Comparison of ENCODE assay signal across 8 mouse cellular contexts in the genomic region with DNA sequence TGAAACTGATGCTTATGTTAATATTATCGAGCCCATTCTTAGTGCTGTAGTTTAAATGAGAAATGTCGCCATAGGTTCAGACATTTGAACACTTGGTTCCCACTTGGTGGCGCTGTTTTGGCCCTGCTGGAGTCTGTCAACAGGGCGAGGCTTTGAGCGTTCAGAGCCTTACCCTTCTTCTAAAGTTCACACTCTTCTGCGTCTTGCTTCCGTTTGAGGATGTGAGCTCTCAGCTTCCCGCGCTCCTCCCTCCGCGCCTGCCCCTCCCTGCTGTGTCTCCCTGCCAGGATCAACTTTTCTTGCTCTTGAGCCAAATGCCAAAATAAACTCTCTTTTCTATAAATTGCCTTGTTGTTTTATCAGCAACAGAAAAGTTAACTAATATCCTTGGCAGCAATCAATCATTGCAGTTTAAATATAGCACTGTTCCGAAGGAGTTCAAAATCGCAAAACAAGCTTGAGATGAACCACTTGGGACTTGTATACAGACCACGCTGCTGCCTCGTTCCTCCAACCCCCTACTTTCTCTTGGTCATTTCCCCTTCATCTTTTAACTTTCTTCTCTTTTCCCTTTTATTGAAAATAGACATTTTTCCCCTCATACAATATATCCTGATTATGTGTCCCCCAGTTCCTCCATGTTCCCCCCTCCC. TPM values are rescaled to one million over a fixed set of nuclear protein-coding genes. Genes with fewer than 3 reads are reported as not detected.
A peak's percentile ranks its signal among the peaks of the same experiment; 100 is the strongest.
DNase-seq lines count a peak whose midpoint lies in the region; ATAC-seq and TF ChIP-seq lines count a peak whose summit lies in the region.

No protein-coding gene starts in this region.

- peak; percentile 43 for DNase-seq in gastrocnemius, adult 18-20 months (ENCODE audit: low spot score)
- no peak for DNase-seq in gastrocnemius, postnatal 4 days (ENCODE audit: low spot score in 2 of 2)
- peak; percentile 8 for DNase-seq in brain, adult 2 months (ENCODE audit: low read depth, low spot score)
- DNase-seq in heart, postnatal 36 days: peak; percentile 29 to 35
- peak; percentile 87 for DNase-seq in lung, embryonic 14.5 days
- DNase-seq in layer of hippocampus, adult 9-11 months: no peak
- DNase-seq in forebrain, embryonic 11.5 days (ENCODE audit: low spot score): no peak

- no peaks in the 10 kb centered on the region for H3K36me3 ChIP-seq in lung, embryonic 14.5 days (ENCODE audit: insufficient read depth)
- H3K36me3 ChIP-seq in forebrain, embryonic 11.5 days (ENCODE audit: control insufficient read depth, insufficient read depth, low read length): no peaks in the 10 kb centered on the region

- H3K4me2 ChIP-seq in lung, embryonic 14.5 days: peak overlapping the region; percentile 1; the same call in 1 of the 2 replicates
- no peak overlapping the region for H3K4me2 ChIP-seq in forebrain, embryonic 11.5 days (ENCODE audit: low read depth, low read length, severe bottlenecking)

- TF ChIP-seq CTCF in lung, embryonic 14.5 days (IDR thresholded peaks at IDR 0.05; ENCODE audit: low read depth): peak; percentile 50

- no peaks in the 10 kb centered on the region for H3K9me3 ChIP-seq in lung, embryonic 14.5 days (ENCODE audit: low read depth, low read length)
- H3K9me3 ChIP-seq in forebrain, embryonic 11.5 days (ENCODE audit: control insufficient read depth, low read length): no peaks in the 10 kb centered on the region

- peak; percentile 95 for ATAC-seq in lung, embryonic 14.5 days (ENCODE audit: insufficient read depth)
- ATAC-seq in cerebellum, adult (ENCODE audit: insufficient number of reproducible peaks, low FRiP score, low TSS enrichment): no peak
- ATAC-seq in forebrain, embryonic 11.5 days (replicated peaks; ENCODE audit: low FRiP score): no peak

- intact Hi-C loops in heart, postnatal 36 days (cut with DNase I): no loop called here

- no peaks in the 10 kb centered on the region for H3K4me1 ChIP-seq in lung, embryonic 14.5 days (ENCODE audit: insufficient read depth)
- H3K4me1 ChIP-seq in forebrain, embryonic 11.5 days (replicated peaks; ENCODE audit: control insufficient read depth, insufficient read depth, low read length): no peaks in the 10 kb centered on the region

- H3K27me3 ChIP-seq in lung, embryonic 14.5 days (ENCODE audit: insufficient read depth, low read length): no peaks in the 10 kb centered on the region
- H3K27me3 ChIP-seq in forebrain, embryonic 11.5 days (ENCODE audit: control insufficient read depth, insufficient read depth, low read length): no peaks in the 10 kb centered on the region

- H3K27ac ChIP-seq in lung, embryonic 14.5 days (ENCODE audit: low read depth): no peak overlapping the region
- no peak overlapping the region for H3K27ac ChIP-seq in forebrain, embryonic 11.5 days (ENCODE audit: low read depth, low read length)

- no peak overlapping the region for H3K4me3 ChIP-seq in lung, embryonic 14.5 days (ENCODE audit: low read depth, low read length)
- H3K4me3 ChIP-seq in forebrain, embryonic 11.5 days (ENCODE audit: low read depth, low read length): no peak overlapping the region

- WGBS in lung, embryonic 14.5 days: 28% methylated on average over 15 of the region's 15 CpGs
- WGBS in forebrain, embryonic 11.5 days: 69% methylated on average over 15 of the region's 15 CpGs

- H3K9ac ChIP-seq in lung, embryonic 14.5 days: no peak overlapping the region
- no peak overlapping the region for H3K9ac ChIP-seq in forebrain, embryonic 11.5 days (ENCODE audit: low read length)

RNA-seq across cellular contexts. Expression of gene Rcan2, which starts 42.4 kb away (rescaled TPM):
- total RNA-seq in gastrocnemius, adult 18-20 months (2021): 10 to 100 TPM; 51.9 to 60.3 TPM
- total RNA-seq in gastrocnemius, postnatal 4 days (2021): 10 to 100 TPM; 24.0 to 25.1 TPM
- total RNA-seq in heart, postnatal 36 days (2021): 100 to 1,000 TPM; 355 to 411 TPM
- polyA plus RNA-seq in lung, embryonic 14.5 days (2014; fragmentation: Nextera tagmentation; extraction: Ambion mirVana): 3.7 and 4.2 TPM in 2 replicates
- polyA plus RNA-seq in forebrain, embryonic 11.5 days (2014; fragmentation: Nextera tagmentation; extraction: Ambion mirVana): 18.9 and 20.6 TPM in 2 replicates

Comparison
In these comparisons a context has a peak if more than half of its experiments do, and no peak if none do; other contexts are left out.
1. DNase-seq: peak in gastrocnemius, adult 18-20 months (single experiment), brain, adult 2 months (single experiment), heart, postnatal 36 days (2 of 2) and lung, embryonic 14.5 days (single experiment); none in gastrocnemius, postnatal 4 days (0 of 2), layer of hippocampus, adult 9-11 months (single experiment) and forebrain, embryonic 11.5 days (single experiment).
2. RNA of gene Rcan2, which starts 42.4 kb away (total RNA-seq): 355 to 411 TPM in heart, postnatal 36 days; 51.9 to 60.3 TPM in gastrocnemius, adult 18-20 months and 24.0 to 25.1 TPM in gastrocnemius, postnatal 4 days; every median in the first group is over 4 times any median in the second.